Mouse (Mus musculus): ENCODE data around the gene Pafah1b3. TPM values are rescaled to one million over a fixed set of nuclear protein-coding genes. Genes with fewer than 3 reads are reported as not detected.

Pafah1b3 gene
- polyA plus RNA-seq, 1 experiment from 2014 or later, result 142 TPM

GRCm38 (mm10) chr7:25284766-25285165 lies 13.0 kb downstream of the Pafah1b3 start:
- peaks cover 28 to 39% of the 10 kb centered on the region in 2 experiments for H3K4me1 ChIP-seq (ENCODE audit: control insufficient read depth in 2 of 2, insufficient read depth in 2 of 2, low read length in 2 of 2)

GRCm38 (mm10) chr7:25284171-25284570 lies 13.6 kb downstream of the Pafah1b3 start:
- Histone ChIP-seq H3K36me3 (ENCODE audit: control insufficient read depth, insufficient read depth, low read length) (peaks cover 46% of the 10 kb centered on the region), H3K9me3 (ENCODE audit: control insufficient read depth, low read length) (no peaks in the 10 kb centered on the region), H3K27me3 (ENCODE audit: control insufficient read depth, insufficient read depth, low read length) (no peaks in the 10 kb centered on the region), H3K4me2 (ENCODE audit: low read length) (peak overlapping the region; percentile 90), H3K27ac (replicated peaks in 1 of 2; ENCODE audit: control insufficient read depth in 1 of 2, insufficient read depth in 1 of 2, low read depth in 2 of 2, low read length in 2 of 2) (peak overlapping the region in 1 of 2 experiments; percentile 99; a peak in 2 of 4 replicates), H3K9ac (ENCODE audit: low read length) (peak overlapping the region; percentile 89), H3K4me1 (ENCODE audit: control insufficient read depth in 2 of 2, insufficient read depth in 2 of 2, low read length in 2 of 2) (peaks cover 31 to 41% of the 10 kb centered on the region in 2 experiments), H3K4me3 (ENCODE audit: control insufficient read depth in 1 of 2, insufficient read depth in 1 of 2, low read depth in 1 of 2, low read length in 2 of 2) (peak overlapping the region in 1 of 2 experiments; percentile 84; a peak in 2 of 4 replicates)
- 57% methylated on average over 2 of the region's 2 CpGs for WGBS
- ATAC-seq (ENCODE audit: insufficient number of reproducible peaks, insufficient read depth, low FRiP score, low read depth), result no peak

More at GRCm38 (mm10) chr7:25284766-25285165, 13.0 kb downstream of the Pafah1b3 start:
- peaks cover 52% of the 10 kb centered on the region for H3K36me3 ChIP-seq (ENCODE audit: control insufficient read depth, insufficient read depth, low read length)
- H3K4me2 ChIP-seq (ENCODE audit: low read length), result peak overlapping the region; percentile 90
- no peak for ATAC-seq (ENCODE audit: insufficient number of reproducible peaks, insufficient read depth, low FRiP score, low read depth)
- 47% methylated on average over 5 of the region's 5 CpGs for WGBS
- H3K4me3 ChIP-seq (ENCODE audit: control insufficient read depth in 1 of 2, insufficient read depth in 1 of 2, low read depth in 1 of 2, low read length in 2 of 2), result no peak overlapping the region
- H3K9me3 ChIP-seq (ENCODE audit: control insufficient read depth, low read length), result no peaks in the 10 kb centered on the region
- H3K27ac ChIP-seq (replicated peaks in 1 of 2; ENCODE audit: control insufficient read depth in 1 of 2, insufficient read depth in 1 of 2, low read depth in 2 of 2, low read length in 2 of 2), result peak overlapping the region in 1 of 2 experiments; percentile 99; a peak in 1 of 4 replicates
- H3K27me3 ChIP-seq (ENCODE audit: control insufficient read depth, insufficient read depth, low read length), result no peaks in the 10 kb centered on the region
- peak overlapping the region; percentile 89 for H3K9ac ChIP-seq (ENCODE audit: low read length)

GRCm38 (mm10) chr7:25283637-25284036 lies 14.1 kb downstream of the Pafah1b3 start:
- H3K4me2 ChIP-seq (ENCODE audit: low read length), result peak overlapping the region; percentile 90
- H3K36me3 ChIP-seq (ENCODE audit: control insufficient read depth, insufficient read depth, low read length), result peaks cover 41% of the 10 kb centered on the region
- peaks cover 31 to 41% of the 10 kb centered on the region in 2 experiments for H3K4me1 ChIP-seq (ENCODE audit: control insufficient read depth in 2 of 2, insufficient read depth in 2 of 2, low read length in 2 of 2)
- 5% methylated on average over 5 of the region's 5 CpGs for WGBS
- ATAC-seq (ENCODE audit: insufficient number of reproducible peaks, insufficient read depth, low FRiP score, low read depth), result no peak
- H3K27ac ChIP-seq (replicated peaks in 1 of 2; ENCODE audit: control insufficient read depth in 1 of 2, insufficient read depth in 1 of 2, low read depth in 2 of 2, low read length in 2 of 2), result peak overlapping the region; percentile 78 to 99
- peak overlapping the region; percentile 89 for H3K9ac ChIP-seq (ENCODE audit: low read length)
- H3K9me3 ChIP-seq (ENCODE audit: control insufficient read depth, low read length), result no peaks in the 10 kb centered on the region
- H3K4me3 ChIP-seq (ENCODE audit: control insufficient read depth in 1 of 2, insufficient read depth in 1 of 2, low read depth in 1 of 2, low read length in 2 of 2), result peak overlapping the region; percentile 83 to 84
- H3K27me3 ChIP-seq (ENCODE audit: control insufficient read depth, insufficient read depth, low read length), result no peaks in the 10 kb centered on the region

GRCm38 (mm10) chr7:25282731-25283211 lies 15.0 kb downstream of the Pafah1b3 start:
- Histone ChIP-seq H3K4me3 (ENCODE audit: control insufficient read depth in 1 of 2, insufficient read depth in 1 of 2, low read depth in 1 of 2, low read length in 2 of 2) (peak overlapping the region; percentile 83 to 84), H3K9ac (ENCODE audit: low read length) (peak overlapping the region; percentile 89), H3K4me2 (ENCODE audit: low read length) (peak overlapping the region; percentile 90), H3K27me3 (ENCODE audit: control insufficient read depth, insufficient read depth, low read length) (no peaks in the 10 kb centered on the region), H3K4me1 (ENCODE audit: control insufficient read depth in 2 of 2, insufficient read depth in 2 of 2, low read length in 2 of 2) (peaks cover 31 to 44% of the 10 kb centered on the region in 2 experiments), H3K9me3 (ENCODE audit: control insufficient read depth, low read length) (no peaks in the 10 kb centered on the region), H3K36me3 (ENCODE audit: control insufficient read depth, insufficient read depth, low read length) (peaks cover 32% of the 10 kb centered on the region), H3K27ac (replicated peaks in 1 of 2; ENCODE audit: control insufficient read depth in 1 of 2, insufficient read depth in 1 of 2, low read depth in 2 of 2, low read length in 2 of 2) (peak overlapping the region; percentile 78 to 99)
- WGBS, result under 1% methylated on average over 28 of the region's 36 CpGs
- no peak for ATAC-seq (ENCODE audit: insufficient number of reproducible peaks, insufficient read depth, low FRiP score, low read depth)

GRCm38 (mm10) chr7:25281734-25282601 lies 15.8 kb downstream of the Pafah1b3 start:
- Histone ChIP-seq H3K27me3 (ENCODE audit: control insufficient read depth, insufficient read depth, low read length) (no peaks in the 10 kb centered on the region), H3K4me2 (ENCODE audit: low read length) (peak overlapping the region; percentile 90), H3K9ac (ENCODE audit: low read length) (peak overlapping the region; percentile 89), H3K36me3 (ENCODE audit: control insufficient read depth, insufficient read depth, low read length) (peaks cover 24% of the 10 kb centered on the region), H3K4me3 (ENCODE audit: control insufficient read depth in 1 of 2, insufficient read depth in 1 of 2, low read depth in 1 of 2, low read length in 2 of 2) (peak overlapping the region; percentile 83 to 84), H3K27ac (replicated peaks in 1 of 2; ENCODE audit: control insufficient read depth in 1 of 2, insufficient read depth in 1 of 2, low read depth in 2 of 2, low read length in 2 of 2) (peak overlapping the region; percentile 99), H3K4me1 (ENCODE audit: control insufficient read depth in 2 of 2, insufficient read depth in 2 of 2, low read length in 2 of 2) (peaks cover 36 to 50% of the 10 kb centered on the region in 2 experiments), H3K9me3 (ENCODE audit: control insufficient read depth, low read length) (no peaks in the 10 kb centered on the region)
- under 1% methylated on average over 68 of the region's 108 CpGs for WGBS
- ATAC-seq (ENCODE audit: insufficient number of reproducible peaks, insufficient read depth, low FRiP score, low read depth), result peak; percentile 77

GRCm38 (mm10) chr7:25281166-25281733 lies 16.5 kb downstream of the Pafah1b3 start:
- Histone ChIP-seq H3K27ac (replicated peaks in 1 of 2; ENCODE audit: control insufficient read depth in 1 of 2, insufficient read depth in 1 of 2, low read depth in 2 of 2, low read length in 2 of 2) (peak overlapping the region; percentile 99), H3K4me3 (ENCODE audit: control insufficient read depth in 1 of 2, insufficient read depth in 1 of 2, low read depth in 1 of 2, low read length in 2 of 2) (peak overlapping the region; percentile 28 to 84), H3K4me2 (ENCODE audit: low read length) (peak overlapping the region; percentile 90), H3K36me3 (ENCODE audit: control insufficient read depth, insufficient read depth, low read length) (peaks cover 17% of the 10 kb centered on the region), H3K9me3 (ENCODE audit: control insufficient read depth, low read length) (no peaks in the 10 kb centered on the region), H3K4me1 (ENCODE audit: control insufficient read depth in 2 of 2, insufficient read depth in 2 of 2, low read length in 2 of 2) (peaks cover 36 to 54% of the 10 kb centered on the region in 2 experiments), H3K27me3 (ENCODE audit: control insufficient read depth, insufficient read depth, low read length) (no peaks in the 10 kb centered on the region), H3K9ac (ENCODE audit: low read length) (peak overlapping the region; percentile 80)
- WGBS, result 15% methylated on average over 12 of the region's 12 CpGs
- ATAC-seq (ENCODE audit: insufficient number of reproducible peaks, insufficient read depth, low FRiP score, low read depth), result no peak

Data from heart, embryonic 14.5 days (tissue).